Mouse (Mus musculus) kidney, adult 2 months (tissue): ENCODE measurements around the gene Per1. TPM values are rescaled to one million over a fixed set of nuclear protein-coding genes. Genes with fewer than 3 reads are reported as not detected.

ENCODE experiments used
- DNase-seq: peaks from one replicate; pipeline ENCODE4 v3.0.0; 2021
- H3K27ac ChIP-seq: fragments of 200-500 bp; 2 replicates; pipeline ENCODE4 v1.5.1; 2012; ENCODE audit warnings: low read depth, low read length, control low read depth, inconsistent platforms; ENCODE audit not compliant: insufficient read depth
- H3K27me3 ChIP-seq: fragments of 200-500 bp; replicated peaks from 2 replicates; pipeline ENCODE4 v1.6.1; 2012; ENCODE audit warnings: mild to moderate bottlenecking, moderate library complexity, low read length, inconsistent platforms; ENCODE audit not compliant: control insufficient read depth, insufficient read depth
- H3K36me3 ChIP-seq: fragments of 200-500 bp; 2 replicates; pipeline ENCODE4 v1.6.1; 2012; ENCODE audit warnings: mild to moderate bottlenecking, moderate library complexity, low read length, inconsistent platforms; ENCODE audit not compliant: control insufficient read depth, insufficient read depth
- H3K4me1 ChIP-seq: fragments of 200-500 bp; 2 replicates; pipeline ENCODE4 v1.6.1; 2011; ENCODE audit warnings: low read length; ENCODE audit not compliant: control insufficient read depth, insufficient read depth
- H3K4me3 ChIP-seq: fragments of 200-500 bp; 2 replicates; pipeline ENCODE4 v1.5.1; 2011; ENCODE audit warnings: mild to moderate bottlenecking, low read depth, low read length, control low read depth; ENCODE audit not compliant: insufficient read depth
- CTCF ChIP-seq: fragments of 200-500 bp; conservative IDR thresholded peaks from 2 replicates; pipeline ENCODE4 v1.5.1; 2011; ENCODE audit warnings: low read depth, mild to moderate bottlenecking, control low read depth, low read length, moderate library complexity, mixed read lengths; ENCODE audit not compliant: insufficient read depth, insufficient read length
- POLR2A ChIP-seq: fragments of 200-500 bp; IDR thresholded peaks from one replicate; pipeline ENCODE4 v1.6.1; 2011; ENCODE audit warnings: low read depth, low read length, control low read depth
- WGBS: fragments of 180-500 bp; shearing (Covaris S2); methylation state at CpG from one replicate; pipeline ENCODE4 v1.1.7; 2018; 5-methylcytosine and 5-hydroxymethylcytosine counted together
- polyA plus RNA-seq: library from polyadenylated mRNA; depleted of rRNA; stranded (reverse); fragments of >200 nt; gene quantifications from 2 replicates; pipeline ENCODE4 v1.2.3, GENCODE M21; 2012

Gene Per1
- polyA plus RNA-seq, 1 experiment, result 13.5 TPM

- H3K27ac ChIP-seq, result no peak overlapping the region
- H3K4me1 ChIP-seq, result no peaks in the 10 kb centered on the region
- peak overlapping the region; percentile 10; the same call in 1 of the 2 replicates for H3K4me3 ChIP-seq
- TF ChIP-seq CTCF (no peak), POLR2A (no peak)
- DNase-seq, result no peak
- H3K36me3 ChIP-seq, result peaks cover 14% of the 10 kb centered on the region
- no peaks in the 10 kb centered on the region for H3K27me3 ChIP-seq
- WGBS, result 19% methylated on average over 21 of the region's 21 CpGs
Measured at GRCm38 (mm10) chr11:69111051-69111810, 16.2 kb downstream of the Per1 start.

GRCm38 (mm10) chr11:69111865-69112264 lies 16.8 kb downstream of the Per1 start:
- peaks cover 12% of the 10 kb centered on the region for H3K36me3 ChIP-seq
- no peaks in the 10 kb centered on the region for H3K27me3 ChIP-seq
- no peak overlapping the region for H3K4me3 ChIP-seq
- WGBS, result 80% methylated on average over 4 of the region's 4 CpGs
- no peak overlapping the region for H3K27ac ChIP-seq
- no peak for DNase-seq
- TF ChIP-seq CTCF, result no peak
- TF ChIP-seq POLR2A, result no peak
- no peaks in the 10 kb centered on the region for H3K4me1 ChIP-seq

GRCm38 (mm10) chr11:69114018-69114417 lies 19.0 kb downstream of the Per1 start:
- no peak overlapping the region for H3K27ac ChIP-seq

GRCm38 (mm10) chr11:69114621-69115020 lies 19.6 kb downstream of the Per1 start:
- Histone ChIP-seq H3K27ac (no peak overlapping the region), H3K27me3 (no peaks in the 10 kb centered on the region)

More at GRCm38 (mm10) chr11:69114018-69114417, 19.0 kb downstream of the Per1 start:
- H3K4me3 ChIP-seq, result no peak overlapping the region
- H3K4me1 ChIP-seq, result 0 out of 2 replicates have a peak, but pooled peaks cover 5% of the 10 kb centered on the region
- WGBS, result 82% methylated on average over 3 of the region's 3 CpGs
- DNase-seq, result no peak
- H3K36me3 ChIP-seq, result peaks cover 2% of the 10 kb centered on the region; the same call in 1 of the 2 replicates
- TF ChIP-seq CTCF (no peak), POLR2A (no peak)
- H3K27me3 ChIP-seq, result no peaks in the 10 kb centered on the region

GRCm38 (mm10) chr11:69116843-69117242 lies 21.8 kb downstream of the Per1 start:
- 0 out of 2 replicates have a peak, but pooled peaks cover 8% of the 10 kb centered on the region for H3K4me1 ChIP-seq
- TF ChIP-seq POLR2A, result no peak
- no peak for TF ChIP-seq CTCF
- no peaks in the 10 kb centered on the region for H3K36me3 ChIP-seq
- WGBS, result 59% methylated on average over 5 of the region's 5 CpGs
- no peaks in the 10 kb centered on the region for H3K27me3 ChIP-seq
- no peak overlapping the region for H3K4me3 ChIP-seq
- no peak for DNase-seq
- H3K27ac ChIP-seq, result no peak overlapping the region

More at GRCm38 (mm10) chr11:69114621-69115020, 19.6 kb downstream of the Per1 start:
- WGBS, result 81% methylated on average over 3 of the region's 3 CpGs
- 0 out of 2 replicates have a peak, but pooled peaks cover 8% of the 10 kb centered on the region for H3K4me1 ChIP-seq
- DNase-seq, result no peak
- no peak for TF ChIP-seq POLR2A
- no peak for TF ChIP-seq CTCF
- H3K36me3 ChIP-seq, result no peaks in the 10 kb centered on the region
- H3K4me3 ChIP-seq, result no peak overlapping the region

GRCm38 (mm10) chr11:69117737-69118695 lies 23.0 kb downstream of the Per1 start:
- peak overlapping the region; percentile 11 for H3K27ac ChIP-seq
- TF ChIP-seq POLR2A, result no peak
- TF ChIP-seq CTCF, result no peak
- under 1% methylated on average over 45 of the region's 45 CpGs for WGBS
- H3K27me3 ChIP-seq, result no peaks in the 10 kb centered on the region
- no peaks in the 10 kb centered on the region for H3K36me3 ChIP-seq
- H3K4me1 ChIP-seq, result 0 out of 2 replicates have a peak, but pooled peaks cover 8% of the 10 kb centered on the region
- H3K4me3 ChIP-seq, result peak overlapping the region; percentile 69
- peak; percentile 65 for DNase-seq

- peak; percentile 95 for DNase-seq
- peaks cover 8% of the 10 kb centered on the region; the same call in 1 of the 2 replicates for H3K4me1 ChIP-seq
- 9% methylated on average over 15 of the region's 15 CpGs for WGBS
- H3K27ac ChIP-seq, result no peak overlapping the region
- TF ChIP-seq CTCF (0 out of 2 replicates have a peak, but pooled peaks have one; percentile 3), POLR2A (no peak)
- no peak overlapping the region for H3K4me3 ChIP-seq
- H3K36me3 ChIP-seq, result no peaks in the 10 kb centered on the region
- no peaks in the 10 kb centered on the region for H3K27me3 ChIP-seq
Measured at GRCm38 (mm10) chr11:69118765-69119164, 23.7 kb downstream of the Per1 start.
